Mouse (Mus musculus) cerebral cortex, adult 2 months (tissue): ENCODE data around the gene Spata3.

Source experiments
- WGBS: fragments of 180-500 bp; shearing (Covaris S2); methylation state at CpG from one replicate; pipeline ENCODE4 v1.1.7; 2018; 5-methylcytosine and 5-hydroxymethylcytosine counted together

Spata3 gene

DNA sequence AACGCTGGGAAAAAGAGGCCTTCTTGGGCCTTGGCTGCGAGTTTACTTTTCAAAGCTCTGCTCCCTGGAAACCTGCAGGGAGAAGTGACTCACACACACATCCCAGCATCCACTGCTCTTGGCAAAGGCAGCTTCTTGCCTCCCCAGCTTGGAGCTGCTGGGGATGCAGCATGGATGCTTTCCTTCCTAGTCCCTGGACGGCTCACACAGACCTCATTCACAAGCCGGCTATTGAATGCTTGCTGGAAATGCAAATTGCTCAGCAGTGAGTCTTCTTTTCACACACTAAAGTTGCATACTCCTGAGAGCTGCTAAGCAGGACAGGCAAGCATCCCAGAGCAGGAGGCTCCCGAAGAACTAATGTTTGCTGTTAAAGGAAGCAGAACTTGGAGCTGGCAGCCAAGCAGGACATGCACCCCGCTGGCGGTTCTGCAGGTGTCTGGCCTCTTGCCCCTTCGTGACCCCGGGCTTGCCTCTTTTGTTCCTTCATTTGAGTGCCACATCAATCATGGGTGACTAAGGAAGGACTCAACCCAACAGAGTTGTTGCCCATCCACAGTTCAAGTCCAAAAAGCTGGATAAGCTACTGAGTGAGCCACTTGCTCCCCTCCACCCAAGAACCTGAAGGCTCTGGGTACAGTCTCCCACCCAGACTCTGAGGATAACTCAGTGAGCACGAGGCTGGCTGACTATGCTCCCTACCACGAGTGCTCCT lies 15.8 kb downstream of the Spata3 start:
- WGBS, result 14% methylated on average over 11 of the region's 11 CpGs

DNA sequence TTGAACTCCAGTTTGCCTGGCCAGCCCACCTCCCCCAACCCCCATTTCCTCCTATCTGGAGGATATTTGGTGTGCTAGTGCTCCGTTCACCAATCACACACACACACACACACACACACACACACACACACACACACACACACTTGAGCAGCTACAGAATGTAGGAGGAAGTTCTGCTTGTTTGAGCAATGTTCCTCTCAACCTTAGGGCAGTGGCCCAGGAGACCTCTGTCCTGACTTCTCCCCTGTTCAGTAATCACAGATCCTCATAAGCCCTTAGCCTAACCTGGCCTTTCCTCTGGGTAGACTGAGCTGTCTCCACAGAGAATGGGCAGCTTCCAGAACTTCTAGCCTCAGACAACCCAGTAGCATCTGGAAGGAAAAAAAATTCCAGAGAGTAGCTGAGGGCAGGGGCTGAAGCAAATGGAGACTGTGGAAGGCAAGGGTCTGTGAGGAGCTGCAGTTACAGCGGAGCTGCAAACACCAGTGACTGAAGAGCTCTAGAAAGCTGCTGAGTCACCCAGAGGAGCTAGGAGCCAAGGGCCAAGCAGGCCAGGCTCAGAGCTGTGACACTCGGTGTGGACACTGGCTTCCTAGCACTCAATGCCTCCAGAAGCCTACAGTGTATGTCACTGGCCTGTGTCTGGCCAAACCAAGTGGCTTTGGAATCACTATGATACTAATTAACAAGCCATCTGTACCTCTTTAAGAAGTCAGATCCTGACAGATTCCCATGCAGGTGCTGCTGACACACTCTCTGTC lies 21.8 kb downstream of the Spata3 start:
- WGBS, result 55% methylated on average over 3 of the region's 3 CpGs

DNA sequence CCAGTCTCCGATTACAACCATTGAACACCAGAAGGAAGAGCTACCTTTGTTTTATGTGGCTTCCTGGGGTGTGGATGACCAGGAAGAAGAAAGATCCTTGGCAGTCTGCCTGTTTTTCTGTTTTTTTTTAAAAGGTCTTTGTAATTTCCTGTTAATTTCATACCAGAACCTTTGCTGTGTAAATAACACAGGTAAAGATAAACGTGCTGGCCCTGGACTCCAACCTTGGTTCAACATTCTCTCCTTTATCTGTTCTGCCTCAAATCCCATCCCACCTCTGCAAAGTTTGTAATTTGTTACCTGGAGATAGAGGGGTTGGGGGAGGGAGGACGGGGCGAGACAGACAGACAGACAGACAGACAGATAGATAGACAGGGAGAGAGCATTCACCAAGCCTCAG lies 23.5 kb downstream of the Spata3 start:
- WGBS, result 77% methylated on average over 4 of the region's 4 CpGs

DNA sequence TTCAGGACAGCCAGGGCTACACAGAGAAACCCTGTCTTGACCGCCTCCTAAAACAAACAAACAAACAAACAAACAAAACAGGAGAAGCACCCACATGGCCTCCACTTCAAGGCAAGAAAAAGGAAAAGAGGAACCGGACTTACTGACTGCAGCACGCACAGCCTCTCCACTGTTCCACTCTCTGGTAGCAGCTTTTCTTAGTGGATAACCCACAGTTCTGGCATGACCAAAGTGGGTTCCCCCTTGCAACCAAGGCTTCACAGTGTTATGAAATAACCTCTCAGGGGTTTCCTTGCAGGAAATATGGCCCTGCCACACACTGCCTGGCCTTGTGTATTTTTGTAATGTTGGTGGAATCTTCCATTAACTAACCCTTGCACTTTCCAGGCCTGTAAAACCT lies 24.2 kb downstream of the Spata3 start:
- WGBS, result 94% methylated on average over 3 of the region's 3 CpGs

DNA sequence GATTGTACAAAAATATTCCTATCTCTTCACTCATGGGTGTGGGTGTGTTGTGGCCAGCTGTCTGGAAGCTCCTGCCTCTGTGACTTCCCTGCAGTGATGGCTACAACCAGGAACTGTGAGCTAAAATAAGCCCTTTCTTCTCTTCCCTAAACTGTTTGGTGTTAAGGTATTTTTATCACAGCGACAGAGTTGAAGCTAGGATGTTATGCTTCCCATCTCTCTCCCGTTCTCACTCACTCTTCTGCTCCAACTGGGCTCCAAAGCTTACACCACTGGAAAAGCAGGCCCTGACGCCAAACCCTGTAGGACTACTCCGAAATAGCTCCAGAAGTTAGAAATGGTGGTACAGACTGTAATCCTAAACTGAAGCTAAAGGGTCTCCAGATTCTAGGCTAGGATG lies 28.4 kb downstream of the Spata3 start:
- WGBS, result 46% methylated on average over 4 of the region's 4 CpGs

DNA sequence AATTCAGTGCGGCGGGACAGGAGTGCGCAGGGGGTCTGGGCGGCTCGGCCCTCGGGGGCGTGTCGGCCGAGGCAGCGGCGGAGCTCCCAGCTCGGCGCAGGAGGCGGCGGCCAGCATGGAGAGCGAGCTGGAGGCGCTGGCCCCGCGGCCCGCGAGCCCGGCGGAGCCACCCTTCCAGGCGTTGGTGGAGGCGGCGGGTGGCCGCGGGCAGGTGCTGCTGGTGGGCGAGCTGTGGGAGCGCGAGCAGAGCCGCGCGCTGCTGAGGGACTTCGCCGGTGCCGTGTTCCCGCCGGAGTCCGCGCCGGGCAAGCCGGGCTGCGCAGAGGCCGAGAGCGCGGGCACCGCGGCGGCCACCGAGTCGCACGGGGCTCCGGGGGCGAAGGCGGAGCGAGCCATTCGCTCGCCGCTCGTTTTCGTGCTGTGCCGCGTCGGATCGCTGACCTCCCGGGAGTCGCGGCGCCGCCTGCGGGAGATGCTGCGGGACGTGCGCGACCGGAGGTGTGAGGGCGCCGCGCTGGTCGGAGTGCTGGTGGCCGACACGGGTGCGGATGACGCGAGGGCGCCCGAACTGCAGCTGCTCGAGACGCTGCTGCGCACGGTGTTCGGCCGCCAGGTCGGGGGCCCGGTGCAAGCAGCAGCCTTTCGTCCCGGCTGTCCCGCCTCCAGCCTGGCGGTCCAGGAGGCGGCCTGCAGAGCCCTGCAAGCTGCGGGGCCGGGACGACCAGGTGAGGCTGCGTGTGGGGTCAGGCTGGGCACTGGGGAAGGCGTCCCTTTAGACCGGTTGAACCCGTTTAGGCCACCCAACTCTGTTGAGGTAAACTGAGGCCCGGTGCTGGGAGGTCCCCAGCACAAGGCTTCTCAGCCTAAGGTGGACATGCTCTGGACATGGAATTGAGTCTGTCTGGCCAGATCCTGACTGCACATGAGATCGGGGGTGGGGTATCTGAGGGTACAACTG lies 29.5 kb downstream of the Spata3 start, which contains the start of gene 2810459M11Rik:
Gene 2810459M11Rik, plus strand, starts transcription at position 16 of the 958 bp plus-strand sequence.
- under 1% methylated on average over 110 of the region's 110 CpGs for WGBS

DNA sequence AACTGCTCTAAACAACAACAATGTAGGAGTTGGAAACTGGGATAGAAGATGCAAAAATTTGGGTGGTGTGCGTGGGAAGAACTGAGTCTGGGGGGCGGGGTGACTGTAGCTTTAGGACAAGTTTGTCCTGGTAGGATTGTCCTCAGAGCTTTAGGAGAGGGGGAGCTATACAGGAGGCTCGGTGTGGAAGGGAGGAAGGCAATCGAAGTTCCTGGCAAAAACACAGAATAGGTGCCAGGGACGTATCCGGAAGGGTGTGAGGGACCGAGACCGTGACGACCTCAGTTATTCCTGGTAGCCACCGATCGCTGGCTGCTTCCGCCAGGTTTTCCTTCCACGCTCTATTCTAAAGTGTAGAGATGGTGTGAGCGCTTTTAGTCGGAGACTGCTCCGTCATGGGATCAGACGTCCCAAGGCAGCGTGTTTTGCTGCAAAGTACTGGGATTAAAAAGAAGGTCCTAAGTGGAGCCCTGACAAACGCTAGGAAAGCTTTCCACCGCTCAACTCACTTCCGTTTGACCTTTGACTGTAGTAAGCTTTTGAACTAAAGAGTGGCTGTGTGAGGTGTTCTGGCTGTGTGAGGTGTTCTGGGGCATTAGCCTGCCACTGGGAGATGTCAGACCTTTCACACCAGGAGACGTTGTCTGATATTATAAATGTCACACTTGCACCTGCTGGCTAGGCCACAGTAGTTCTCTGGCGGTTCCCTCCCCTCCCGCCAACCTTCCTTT lies 30.4 kb downstream of the Spata3 start:
- WGBS, result 24% methylated on average over 24 of the region's 24 CpGs

DNA sequence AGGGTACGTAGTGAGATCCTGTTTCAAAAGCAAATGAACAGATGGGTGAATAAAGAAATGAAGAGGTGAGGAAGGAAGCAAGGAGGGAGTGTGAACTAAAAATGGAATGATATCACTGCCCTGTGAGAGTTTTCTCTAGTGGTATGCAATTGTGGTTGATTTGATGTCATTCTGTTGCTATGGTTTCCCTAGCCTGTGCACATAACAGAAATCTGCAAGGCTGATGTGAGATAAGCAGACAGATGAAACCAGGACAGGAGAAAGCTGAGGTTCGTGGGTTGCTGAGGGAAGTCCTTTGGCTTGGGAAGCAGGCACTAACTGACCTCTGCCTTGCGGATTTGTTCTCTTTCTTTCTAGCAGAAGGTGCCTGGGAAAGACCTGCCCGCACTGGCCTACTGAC lies 31.6 kb downstream of the Spata3 start:
- WGBS, result 72% methylated on average over 4 of the region's 4 CpGs

DNA sequence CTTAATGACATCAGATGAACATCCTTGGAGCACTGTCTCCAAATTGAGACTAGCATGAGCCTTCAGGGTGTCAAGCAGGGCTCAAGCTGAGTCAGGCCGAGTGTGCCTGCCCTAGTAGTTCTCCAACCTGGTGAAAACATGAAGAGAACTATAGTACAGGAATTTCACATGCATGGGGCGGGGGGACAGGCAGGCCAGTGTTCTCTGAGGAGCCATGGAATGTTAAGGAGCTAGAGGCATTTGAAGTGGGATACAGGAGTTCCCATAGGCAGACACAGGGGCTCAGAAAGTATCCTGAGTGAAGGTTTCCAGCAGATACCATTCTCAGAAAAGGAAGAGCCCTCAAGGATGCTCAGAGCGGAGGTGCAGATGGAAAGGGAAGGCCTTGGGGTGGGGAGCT lies 32.1 kb downstream of the Spata3 start:
- WGBS, result 94% methylated on average over 3 of the region's 3 CpGs

DNA sequence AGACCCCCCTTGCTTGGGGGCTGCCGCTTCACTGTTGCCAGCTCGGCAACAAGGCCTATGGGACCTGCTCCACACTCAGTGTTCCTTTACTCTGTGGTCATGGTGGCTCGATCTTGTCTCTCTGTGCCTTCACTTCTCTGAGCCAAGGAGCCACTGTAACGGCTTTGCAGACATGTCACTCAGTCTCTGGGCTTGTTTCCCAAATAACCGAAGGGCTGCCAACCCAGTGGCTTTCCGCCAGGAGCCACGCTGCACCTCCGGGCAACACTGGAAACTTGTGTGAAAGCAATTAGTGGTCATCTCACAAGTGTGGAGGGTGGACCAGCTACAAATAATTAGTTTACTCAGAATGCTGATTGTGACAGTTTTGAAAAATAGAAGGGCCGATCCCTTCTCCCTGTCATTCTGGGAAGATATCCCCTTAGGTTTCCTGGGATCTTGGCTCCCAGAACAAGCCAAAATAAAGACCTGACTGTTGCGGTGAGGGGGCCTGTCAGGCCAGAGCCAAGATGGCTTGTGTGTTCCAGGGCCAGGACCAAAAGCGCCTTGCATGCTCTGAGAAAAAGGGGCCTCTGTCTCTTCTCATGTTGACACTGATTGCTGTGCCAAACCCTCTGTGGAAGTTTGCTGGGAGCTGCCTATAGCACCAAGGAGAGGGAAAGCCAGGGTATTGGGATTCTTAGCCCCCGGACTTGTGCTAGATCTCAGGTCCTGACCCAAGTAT lies 36.7 kb downstream of the Spata3 start:
- 55% methylated on average over 12 of the region's 12 CpGs for WGBS

DNA sequence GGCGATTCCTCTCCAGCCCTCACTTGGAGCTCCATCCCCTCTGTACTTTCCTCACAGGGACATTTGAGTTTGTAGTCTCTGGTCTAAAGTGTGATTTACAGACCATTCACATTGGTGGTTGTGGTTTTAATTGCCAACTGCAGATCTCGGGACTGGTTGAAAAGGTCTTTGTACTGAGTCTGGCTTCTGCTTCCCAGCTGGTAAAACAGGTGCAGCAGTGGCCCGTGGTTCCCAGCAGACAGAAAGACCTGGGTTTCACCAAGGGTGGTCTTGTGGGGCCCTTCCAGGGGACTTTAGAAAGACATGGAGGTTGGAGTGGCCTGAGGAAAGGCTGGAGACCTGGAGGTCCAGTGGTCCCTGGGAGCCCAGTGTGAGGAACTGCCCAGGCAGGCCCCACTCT lies 38.3 kb downstream of the Spata3 start:
- WGBS, result 50% methylated on average over 3 of the region's 3 CpGs

DNA sequence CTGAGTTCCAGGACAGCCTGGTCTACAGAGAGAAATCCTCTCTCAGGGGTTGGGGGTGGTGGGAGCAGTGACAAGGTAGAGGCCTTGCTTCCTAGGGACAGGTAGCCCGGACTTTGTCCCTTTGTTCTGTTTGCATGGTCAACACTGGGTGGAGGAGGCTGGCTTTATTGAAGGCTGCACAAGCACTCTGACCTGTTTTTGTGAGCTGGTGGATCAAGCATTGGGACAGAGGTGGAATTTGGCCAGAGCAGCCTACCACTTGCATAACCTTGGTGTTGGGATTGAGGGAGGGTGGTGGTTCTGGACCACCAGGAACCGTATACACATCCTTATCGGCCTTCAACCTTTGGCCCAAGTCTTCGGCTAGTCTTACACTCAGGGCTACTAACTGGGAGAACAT lies 39.7 kb downstream of the Spata3 start:
- WGBS, result 100% methylated on average over 4 of the region's 4 CpGs

DNA sequence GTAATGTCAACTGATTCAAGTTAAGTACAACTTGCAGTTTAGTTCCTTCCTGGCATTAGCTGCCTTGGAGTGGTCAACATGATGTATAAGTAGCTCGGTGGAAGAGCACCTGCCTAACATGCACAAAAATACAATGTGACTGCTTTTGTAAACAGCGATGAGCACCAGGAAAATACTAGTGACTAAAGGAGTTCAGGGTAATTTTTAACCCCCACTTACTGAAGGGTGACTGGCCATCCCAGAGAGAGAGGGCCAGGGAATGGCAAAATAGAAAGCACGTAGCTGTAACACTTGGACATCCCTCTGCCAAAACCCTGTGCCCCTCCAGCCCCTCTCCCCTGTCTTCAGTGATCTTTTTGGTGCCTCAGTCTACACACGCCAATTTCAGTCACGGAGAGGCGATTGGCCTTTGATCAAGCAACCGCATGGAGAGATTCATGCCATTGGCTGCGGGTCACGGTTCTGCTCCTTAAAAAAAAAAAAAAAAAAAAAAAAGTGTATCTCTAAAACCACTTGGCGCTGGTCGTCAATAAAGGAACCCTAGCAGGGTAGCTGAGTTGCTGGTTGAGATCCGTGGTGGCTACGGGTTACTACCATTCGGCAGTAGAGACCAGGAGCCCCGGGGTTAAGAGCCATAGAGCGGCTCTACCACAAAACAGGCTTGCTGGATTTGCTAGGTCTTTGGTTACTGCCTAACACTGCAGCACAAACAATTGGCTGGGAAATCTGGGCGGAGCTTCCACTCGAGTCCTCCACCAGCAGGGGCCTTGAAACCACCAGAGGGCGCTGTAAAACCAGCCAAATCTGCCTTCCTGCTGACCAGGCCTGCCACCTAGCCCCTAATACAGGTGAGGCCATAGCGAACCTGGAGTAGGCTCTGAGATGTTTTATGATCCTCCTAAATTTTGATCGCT lies 42.5 kb downstream of the Spata3 start:
- 12% methylated on average over 21 of the region's 21 CpGs for WGBS

DNA sequence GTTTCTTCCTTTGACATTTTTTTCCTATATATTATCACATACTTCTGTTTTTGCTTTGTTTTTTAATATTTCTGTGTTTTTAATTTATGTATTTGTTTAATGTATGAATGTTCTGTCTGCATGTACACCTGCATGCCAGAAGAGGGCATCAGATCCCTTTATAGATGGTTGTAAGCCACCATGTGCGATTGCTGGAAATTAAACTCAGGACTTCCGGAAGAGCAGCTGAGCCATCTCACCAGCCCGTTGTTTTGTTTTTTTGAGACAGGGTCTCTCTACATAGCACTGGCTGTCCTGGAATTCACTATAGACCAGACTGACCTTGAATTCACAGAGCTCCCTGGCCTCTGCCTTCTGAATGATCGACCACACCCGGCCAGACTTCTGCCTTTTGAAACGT lies 45.9 kb downstream of the Spata3 start:
- WGBS, result 78% methylated on average over 6 of the region's 6 CpGs

DNA sequence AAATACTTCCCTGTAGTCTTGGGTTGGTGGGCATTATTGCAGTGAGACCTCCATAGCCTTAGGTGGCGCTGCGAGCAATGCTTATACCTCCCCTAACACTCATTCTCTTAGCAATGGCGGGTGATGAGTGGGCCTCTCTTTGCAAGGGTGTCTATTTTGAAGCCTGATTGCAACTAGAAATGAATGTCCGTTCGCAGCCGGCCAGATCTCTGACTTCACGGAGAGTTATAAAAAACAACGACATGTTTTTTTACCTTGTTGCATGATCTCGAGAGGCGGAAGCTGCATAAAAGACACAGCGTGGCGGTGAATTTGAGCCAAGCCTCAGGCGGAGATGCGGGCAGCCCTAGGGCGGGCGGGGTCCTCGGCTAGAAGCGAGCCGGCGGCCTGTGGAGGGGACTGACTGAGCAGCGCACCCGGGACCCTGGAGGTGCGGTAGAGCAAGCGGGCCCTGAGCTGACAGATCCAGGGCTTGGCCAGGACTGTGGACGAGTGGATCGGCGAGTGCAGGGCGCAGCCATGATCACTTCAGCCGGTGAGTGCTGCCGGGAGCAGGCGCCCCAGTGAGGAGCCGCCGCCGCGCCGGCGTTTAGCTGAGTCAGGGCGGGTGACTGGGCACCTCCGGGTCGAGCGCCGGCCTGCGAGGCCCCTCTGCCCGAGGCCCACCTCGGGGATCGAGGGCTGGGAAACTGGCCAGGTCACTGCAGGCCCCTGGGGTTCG lies 47.8 kb downstream of the Spata3 start, which contains the start of gene Psmd1:
Gene Psmd1, plus strand, starts transcription at position 117 of the 721 bp plus-strand sequence.
- under 1% methylated on average over 47 of the region's 47 CpGs for WGBS

DNA sequence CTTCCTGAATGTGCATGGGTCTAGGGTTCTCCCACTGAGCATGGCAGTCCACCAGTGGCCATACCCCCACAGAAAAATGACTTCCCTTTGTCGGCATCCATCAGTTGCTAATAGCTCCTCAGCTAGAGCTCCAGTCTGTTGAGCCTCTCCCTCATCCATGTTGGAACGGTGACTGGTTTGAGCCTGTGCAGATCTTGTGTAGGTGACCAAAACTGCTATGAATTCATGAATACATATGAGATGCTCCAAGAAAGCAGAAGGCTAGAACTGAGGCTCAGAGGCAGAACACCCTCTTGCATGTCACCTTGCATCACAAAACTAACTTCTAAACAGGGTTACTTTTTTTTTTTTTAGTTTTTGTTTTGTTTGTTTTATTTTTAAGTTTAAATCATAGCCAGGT lies 59.9 kb downstream of the Spata3 start:
- 75% methylated on average over 2 of the region's 2 CpGs for WGBS
